Mouse (Mus musculus): ENCODE measurements around the gene Taar6. TPM values are rescaled to one million over a fixed set of nuclear protein-coding genes. Genes with fewer than 3 reads are reported as not detected.
A peak's percentile ranks its signal among the peaks of the same experiment; 100 is the strongest.

Taar6 gene
- polyA plus RNA-seq (2015; fragmentation: Nextera tagmentation; extraction: Ambion mirVana) = not detected in 2 replicates

DNA sequence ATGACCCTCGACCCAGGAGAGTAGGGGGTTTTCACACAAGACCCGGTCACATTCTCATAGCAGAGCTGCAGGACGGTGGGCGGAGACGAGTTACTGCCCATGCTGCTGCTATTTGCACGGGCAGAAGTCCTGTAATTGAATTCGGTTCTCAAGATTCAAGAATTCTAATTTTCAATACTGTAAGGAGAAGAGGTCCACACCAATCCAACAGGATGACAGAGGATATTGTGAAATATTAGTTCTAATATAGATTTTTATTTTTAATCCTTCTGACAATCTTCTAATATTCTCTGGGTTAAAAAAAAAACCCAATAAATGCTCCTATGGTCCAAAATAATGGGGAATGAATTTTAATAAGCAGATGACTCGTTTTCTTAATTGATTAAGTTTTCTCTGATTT lies at the start of gene Taar6:
Gene Taar6 (minus strand): TSS at position 101 of the 400 bp plus-strand sequence.
- no peak within 1 kb of the TSS for H3K4me2 ChIP-seq
- ATAC-seq (ENCODE audit: low FRiP score) = no peak
- no peak within 1 kb of the TSS for H3K9ac ChIP-seq
- no peak within 1 kb of the TSS for H3K4me3 ChIP-seq
- no peaks in the 10 kb centered on the region for H3K9me3 ChIP-seq
- no peaks in the 10 kb centered on the region for H3K36me3 ChIP-seq
- no peaks in the 10 kb centered on the region for H3K27me3 ChIP-seq
- H3K27ac ChIP-seq = no peak within 1 kb of the TSS
- 76% methylated on average over 8 of the region's 8 CpGs for WGBS
- H3K4me1 ChIP-seq (replicated peaks) = no peaks in the 10 kb centered on the region

GRCm38 (mm10) chr10:24031347-24031746 lies 45.9 kb upstream of the Taar6 start:
- H3K4me1 ChIP-seq (replicated peaks) = no peaks in the 10 kb centered on the region
- H3K27ac ChIP-seq = no peak overlapping the region
- H3K9me3 ChIP-seq = no peaks in the 10 kb centered on the region
- no peak for ATAC-seq (ENCODE audit: low FRiP score)
- H3K36me3 ChIP-seq = no peaks in the 10 kb centered on the region
- H3K27me3 ChIP-seq = no peaks in the 10 kb centered on the region
- no peak overlapping the region for H3K4me2 ChIP-seq
- no peak overlapping the region for H3K9ac ChIP-seq
- no peak overlapping the region for H3K4me3 ChIP-seq

DNA sequence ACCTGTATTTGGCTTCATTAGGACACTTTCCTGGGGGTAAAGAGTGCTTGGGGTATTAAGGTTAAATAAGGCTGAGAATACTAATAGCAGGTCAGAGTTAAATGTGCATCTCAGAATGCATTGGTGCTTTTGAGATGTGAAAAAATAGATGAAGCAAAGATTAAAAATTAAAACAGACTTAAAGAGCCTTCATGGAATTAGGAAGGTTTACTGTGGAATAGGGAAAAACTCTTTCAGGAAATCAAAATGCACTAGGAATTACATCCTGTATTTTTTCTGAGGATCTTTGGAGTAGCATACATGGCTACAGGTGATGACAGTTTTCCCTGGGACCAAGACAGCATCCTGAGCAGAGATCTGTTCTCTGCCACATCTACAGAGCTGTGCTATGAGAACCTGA lies 41.5 kb upstream of the Taar6 start, which contains the start of gene Taar7d:
Gene Taar7d (plus strand): TSS at position 301 of the 400 bp plus-strand sequence.
- H3K4me3 ChIP-seq = no peak within 1 kb of the TSS
- no peak within 1 kb of the TSS for H3K27ac ChIP-seq
- H3K4me2 ChIP-seq = no peak within 1 kb of the TSS
- ATAC-seq (ENCODE audit: low FRiP score) = no peak
- no peaks in the 10 kb centered on the region for H3K27me3 ChIP-seq
- H3K36me3 ChIP-seq = no peaks in the 10 kb centered on the region
- no peak within 1 kb of the TSS for H3K9ac ChIP-seq
- H3K9me3 ChIP-seq = no peaks in the 10 kb centered on the region
- no peaks in the 10 kb centered on the region for H3K4me1 ChIP-seq (replicated peaks)

DNA sequence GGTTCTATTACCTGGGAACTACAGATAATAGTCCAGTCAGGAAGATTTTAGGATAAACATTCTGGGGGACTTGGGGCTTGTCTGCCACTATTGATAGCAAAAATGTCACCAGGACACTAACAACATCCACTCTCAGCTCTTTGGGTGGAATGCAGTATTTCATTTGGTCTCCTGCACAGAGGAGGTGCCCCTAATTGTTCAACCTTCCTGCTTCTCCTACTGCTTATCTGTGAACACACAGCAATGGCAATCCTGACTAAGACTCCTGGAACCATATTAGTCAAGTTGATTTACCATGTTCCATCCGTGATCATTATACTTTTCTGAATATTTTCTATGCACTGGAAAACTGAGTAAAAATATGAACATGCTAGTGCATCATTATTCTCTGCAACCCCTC lies 22.7 kb upstream of the Taar6 start:
- H3K27me3 ChIP-seq = no peaks in the 10 kb centered on the region
- no peaks in the 10 kb centered on the region for H3K9me3 ChIP-seq
- ATAC-seq (ENCODE audit: low FRiP score) = no peak
- 94% methylated on average over 1 of the region's 1 CpGs for WGBS
- no peak overlapping the region for H3K4me3 ChIP-seq
- no peaks in the 10 kb centered on the region for H3K36me3 ChIP-seq
- no peak overlapping the region for H3K9ac ChIP-seq
- H3K4me2 ChIP-seq = no peak overlapping the region
- H3K27ac ChIP-seq = no peak overlapping the region
- no peaks in the 10 kb centered on the region for H3K4me1 ChIP-seq (replicated peaks)

DNA sequence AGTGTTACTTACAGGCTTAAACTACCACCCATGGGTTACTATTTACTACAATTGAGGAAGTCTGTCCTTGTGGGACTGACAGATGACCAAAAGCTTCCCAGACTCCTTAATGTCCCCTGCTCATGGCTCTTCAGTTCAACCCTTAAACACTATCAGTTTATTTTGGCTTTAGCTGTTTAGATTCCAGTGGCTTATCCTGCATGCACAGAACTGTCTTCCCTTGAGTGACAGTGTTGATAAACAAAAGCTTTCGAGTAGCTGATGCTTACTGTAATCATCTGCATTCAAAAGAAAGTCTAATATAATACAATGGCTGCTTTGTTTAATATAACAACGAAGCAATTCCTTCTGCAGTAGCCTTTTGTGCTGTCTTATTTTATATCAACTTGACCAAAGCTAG lies 21.6 kb upstream of the Taar6 start:
- Histone ChIP-seq H3K4me1 (replicated peaks) (no peaks in the 10 kb centered on the region), H3K36me3 (no peaks in the 10 kb centered on the region), H3K9ac (no peak overlapping the region), H3K4me3 (no peak overlapping the region), H3K27ac (no peak overlapping the region), H3K27me3 (no peaks in the 10 kb centered on the region), H3K4me2 (no peak overlapping the region), H3K9me3 (no peaks in the 10 kb centered on the region)
- 62% methylated on average over 2 of the region's 2 CpGs for WGBS
- no peak for ATAC-seq (ENCODE audit: low FRiP score)

GRCm38 (mm10) chr10:24006442-24006841 lies 21.0 kb upstream of the Taar6 start:
- no peak overlapping the region for H3K4me2 ChIP-seq
- no peak overlapping the region for H3K27ac ChIP-seq
- no peaks in the 10 kb centered on the region for H3K27me3 ChIP-seq
- 88% methylated on average over 1 of the region's 1 CpGs for WGBS
- no peak for ATAC-seq (ENCODE audit: low FRiP score)
- no peaks in the 10 kb centered on the region for H3K4me1 ChIP-seq (replicated peaks)
- H3K36me3 ChIP-seq = no peaks in the 10 kb centered on the region
- H3K4me3 ChIP-seq = no peak overlapping the region
- no peak overlapping the region for H3K9ac ChIP-seq
- H3K9me3 ChIP-seq = no peaks in the 10 kb centered on the region

DNA sequence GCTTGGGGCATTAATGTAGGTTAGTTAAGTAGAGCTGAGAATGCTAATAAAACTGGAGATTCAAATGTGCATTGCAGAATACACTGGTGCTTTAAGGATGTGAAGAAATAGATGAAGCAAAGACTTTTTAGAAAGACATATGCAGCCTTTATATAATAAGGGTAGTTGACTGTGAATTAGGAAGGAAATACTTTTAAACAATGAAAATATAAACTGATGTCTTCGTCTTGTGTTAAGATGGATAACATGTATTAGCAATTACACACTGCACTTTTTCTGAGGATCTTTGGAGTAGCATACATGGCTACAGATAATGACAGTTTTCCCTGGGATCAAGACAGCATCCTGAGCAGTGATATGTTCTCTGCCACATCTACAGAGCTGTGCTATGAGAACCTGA lies 14.2 kb upstream of the Taar6 start, which contains the start of gene Taar7b:
Gene Taar7b (plus strand): TSS at position 301 of the 400 bp plus-strand sequence.
- Histone ChIP-seq H3K4me3 (no peak within 1 kb of the TSS), H3K4me2 (no peak within 1 kb of the TSS), H3K36me3 (no peaks in the 10 kb centered on the region), H3K4me1 (replicated peaks) (no peaks in the 10 kb centered on the region), H3K27me3 (no peaks in the 10 kb centered on the region), H3K9ac (no peak within 1 kb of the TSS), H3K9me3 (no peaks in the 10 kb centered on the region), H3K27ac (no peak within 1 kb of the TSS)
- WGBS = 93% methylated on average over 1 of the region's 1 CpGs
- no peak for ATAC-seq (ENCODE audit: low FRiP score)

GRCm38 (mm10) chr10:23993381-23993780 lies 7.9 kb upstream of the Taar6 start, which contains the start of gene Taar7a:
Gene Taar7a, minus strand, starts transcription at chr10:23993481.
- H3K27me3 ChIP-seq = no peaks in the 10 kb centered on the region
- ATAC-seq (ENCODE audit: low FRiP score) = no peak
- 91% methylated on average over 3 of the region's 3 CpGs for WGBS

GRCm38 (mm10) chr10:23986419-23986818 lies 973 bp upstream of the Taar6 start:
- WGBS = 83% methylated on average over 5 of the region's 5 CpGs
- Histone ChIP-seq H3K27me3 (no peaks in the 10 kb centered on the region), H3K27ac (no peak overlapping the region), H3K4me3 (no peak overlapping the region), H3K9me3 (no peaks in the 10 kb centered on the region), H3K4me1 (replicated peaks) (no peaks in the 10 kb centered on the region), H3K36me3 (no peaks in the 10 kb centered on the region), H3K9ac (no peak overlapping the region), H3K4me2 (no peak overlapping the region)
- no peak for ATAC-seq (ENCODE audit: low FRiP score)

More at GRCm38 (mm10) chr10:23993381-23993780, 7.9 kb upstream of the Taar6 start, which contains the start of gene Taar7a:
- Histone ChIP-seq H3K36me3 (no peaks in the 10 kb centered on the region), H3K9ac (no peak within 1 kb of the TSS), H3K4me2 (no peak within 1 kb of the TSS), H3K9me3 (no peaks in the 10 kb centered on the region), H3K4me1 (replicated peaks) (no peaks in the 10 kb centered on the region), H3K27ac (no peak within 1 kb of the TSS), H3K4me3 (no peak within 1 kb of the TSS)

GRCm38 (mm10) chr10:23978901-23979705 lies 6.3 kb downstream of the Taar6 start:
- Histone ChIP-seq H3K27ac (no peak overlapping the region), H3K4me1 (replicated peaks) (no peaks in the 10 kb centered on the region), H3K36me3 (no peaks in the 10 kb centered on the region), H3K9ac (no peak overlapping the region), H3K27me3 (no peaks in the 10 kb centered on the region), H3K4me3 (no peak overlapping the region), H3K4me2 (no peak overlapping the region), H3K9me3 (no peaks in the 10 kb centered on the region)
- WGBS = 45% methylated on average over 16 of the region's 16 CpGs
- ATAC-seq (ENCODE audit: low FRiP score) = peak; percentile 89

DNA sequence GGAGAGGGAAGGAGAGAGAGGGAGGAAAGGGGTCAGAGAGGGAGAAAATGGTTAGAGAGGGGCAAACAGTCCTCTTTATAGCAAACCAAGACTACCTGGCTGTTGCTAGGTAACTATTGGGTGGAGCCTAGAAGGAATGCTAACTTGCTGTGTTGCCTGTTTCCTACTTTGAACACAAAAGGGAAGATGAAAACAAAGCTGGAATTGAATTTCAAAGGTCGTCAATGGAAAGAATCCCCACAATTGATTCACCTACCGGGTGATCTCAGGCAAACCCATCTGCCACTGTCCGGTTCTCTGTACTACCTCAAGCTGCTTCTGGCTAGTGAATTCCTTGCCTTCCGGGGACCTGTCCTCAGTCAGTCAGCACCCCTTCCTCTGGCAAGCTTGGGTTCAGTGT lies 7.5 kb downstream of the Taar6 start:
- 31% methylated on average over 4 of the region's 4 CpGs for WGBS
- no peak overlapping the region for H3K9ac ChIP-seq
- no peaks in the 10 kb centered on the region for H3K36me3 ChIP-seq
- H3K27me3 ChIP-seq = no peaks in the 10 kb centered on the region
- no peaks in the 10 kb centered on the region for H3K4me1 ChIP-seq (replicated peaks)
- no peak overlapping the region for H3K27ac ChIP-seq
- no peak overlapping the region for H3K4me3 ChIP-seq
- H3K4me2 ChIP-seq = no peak overlapping the region
- no peak for ATAC-seq (ENCODE audit: low FRiP score)
- no peaks in the 10 kb centered on the region for H3K9me3 ChIP-seq

DNA sequence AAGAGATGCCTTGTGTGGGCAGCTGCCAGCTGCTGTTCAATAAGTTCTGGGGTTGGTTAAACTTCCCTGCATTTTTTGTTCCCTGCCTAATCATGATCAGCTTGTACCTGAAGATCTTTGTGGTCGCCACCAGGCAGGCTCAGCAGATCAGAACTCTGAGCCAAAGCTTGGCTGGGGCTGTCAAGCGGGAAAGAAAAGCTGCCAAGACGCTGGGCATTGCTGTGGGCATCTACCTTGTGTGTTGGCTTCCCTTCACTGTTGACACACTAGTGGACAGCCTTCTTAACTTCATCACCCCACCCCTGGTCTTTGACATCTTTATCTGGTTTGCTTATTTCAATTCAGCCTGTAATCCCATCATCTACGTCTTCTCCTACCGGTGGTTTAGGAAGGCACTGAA lies 14.2 kb downstream of the Taar6 start:
- Histone ChIP-seq H3K4me1 (replicated peaks) (no peaks in the 10 kb centered on the region), H3K9ac (no peak overlapping the region), H3K4me3 (no peak overlapping the region), H3K27me3 (no peaks in the 10 kb centered on the region), H3K27ac (no peak overlapping the region), H3K36me3 (no peaks in the 10 kb centered on the region), H3K4me2 (no peak overlapping the region), H3K9me3 (no peaks in the 10 kb centered on the region)
- WGBS = 91% methylated on average over 5 of the region's 5 CpGs
- ATAC-seq (ENCODE audit: low FRiP score) = no peak

DNA sequence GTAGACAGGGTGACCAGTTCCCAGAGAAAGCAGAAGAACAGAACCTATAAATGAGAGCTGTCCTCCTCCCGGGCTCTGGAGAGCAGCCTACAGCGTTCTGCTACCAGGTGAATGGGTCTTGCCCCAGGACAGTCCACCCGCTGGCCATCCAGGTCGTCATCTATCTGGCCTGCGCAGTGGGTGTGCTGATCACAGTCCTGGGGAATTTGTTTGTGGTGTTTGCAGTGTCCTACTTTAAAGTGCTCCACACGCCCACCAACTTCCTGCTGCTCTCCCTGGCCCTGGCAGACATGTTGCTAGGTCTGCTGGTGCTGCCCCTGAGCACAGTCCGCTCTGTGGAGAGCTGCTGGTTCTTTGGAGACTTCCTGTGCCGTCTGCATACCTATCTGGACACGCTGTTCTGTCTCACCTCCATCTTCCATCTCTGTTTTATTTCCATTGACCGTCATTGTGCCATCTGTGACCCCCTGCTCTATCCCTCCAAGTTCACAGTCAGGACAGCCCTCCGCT lies 14.7 kb downstream of the Taar6 start, which contains the start of gene Taar5:
Gene Taar5 (plus strand): TSS at position 51 of the 510 bp plus-strand sequence.
- ATAC-seq (ENCODE audit: low FRiP score) = no peak
- no peak within 1 kb of the TSS for H3K9ac ChIP-seq
- H3K36me3 ChIP-seq = no peaks in the 10 kb centered on the region
- H3K4me1 ChIP-seq (replicated peaks) = no peaks in the 10 kb centered on the region
- H3K27me3 ChIP-seq = no peaks in the 10 kb centered on the region
- WGBS = 92% methylated on average over 11 of the region's 11 CpGs
- no peaks in the 10 kb centered on the region for H3K9me3 ChIP-seq
- no peak within 1 kb of the TSS for H3K4me2 ChIP-seq
- H3K27ac ChIP-seq = no peak within 1 kb of the TSS
- H3K4me3 ChIP-seq = no peak within 1 kb of the TSS
